Mouse (Mus musculus): ENCODE data around the gene Stub1. TPM values are rescaled to one million over a fixed set of nuclear protein-coding genes. Genes with fewer than 3 reads are reported as not detected.

The Stub1 gene
- total and polyA plus RNA-seq, 2 experiments from 2014 or later, result 248 to 374 TPM

DNA sequence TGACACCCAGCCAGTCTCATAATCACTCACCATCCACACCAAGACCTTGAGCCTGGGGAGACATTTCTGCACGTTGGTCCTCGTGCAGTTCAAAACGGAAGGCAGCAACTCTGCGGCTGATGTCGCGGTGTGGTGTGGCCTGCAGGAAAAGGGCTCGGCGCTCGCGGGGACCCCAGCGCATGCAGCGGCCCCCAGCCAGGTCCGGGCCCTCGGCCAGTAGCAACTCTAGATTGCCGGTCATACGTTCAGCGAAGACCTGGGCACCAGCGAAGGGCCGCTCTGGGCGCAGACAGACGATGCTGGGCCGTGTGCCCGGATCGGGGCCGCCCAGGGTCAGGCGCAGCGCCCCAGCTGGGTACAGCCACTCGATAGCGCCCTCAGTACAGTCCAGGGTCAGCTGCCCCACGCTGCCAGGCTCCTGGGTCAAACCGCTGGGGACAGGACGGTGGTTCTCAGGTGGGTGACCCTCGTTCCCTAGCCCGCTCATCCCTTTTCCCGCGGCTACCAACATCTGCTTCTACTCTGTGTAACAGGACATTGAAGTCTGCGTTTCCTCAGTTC lies 36.9 kb downstream of the Stub1 start:
- 3% methylated on average over 37 of the region's 37 CpGs for WGBS
- Histone ChIP-seq H3K4me3 (ENCODE audit: low read depth, low read length) (peak overlapping the region; percentile 51), H3K4me1 (ENCODE audit: insufficient read depth, low read length) (peaks cover 10% of the 10 kb centered on the region; the same call in 1 of the 2 replicates), H3K9ac (replicated peaks; ENCODE audit: low read length, poor library complexity, severe bottlenecking) (0 out of 2 replicates have a peak overlapping the region, but pooled peaks have one; percentile 29), H3K9me3 (ENCODE audit: low read length) (no peaks in the 10 kb centered on the region), H3K27me3 (ENCODE audit: insufficient read depth, low read length) (peaks cover 11% of the 10 kb centered on the region; the same call in 1 of the 2 replicates), H3K4me2 (ENCODE audit: low read depth, low read length, poor library complexity, severe bottlenecking) (peak overlapping the region; percentile 79), H3K27ac (ENCODE audit: low read depth, low read length) (peak overlapping the region; percentile 32; the same call in 1 of the 2 replicates), H3K36me3 (ENCODE audit: insufficient read depth, low read length) (no peaks in the 10 kb centered on the region)
- no peak for TF ChIP-seq CTCF (IDR thresholded peaks at IDR 0.05)
- ATAC-seq (ENCODE audit: low FRiP score) (no peak), DNase-seq (ENCODE audit: low spot score) (no peak)

DNA sequence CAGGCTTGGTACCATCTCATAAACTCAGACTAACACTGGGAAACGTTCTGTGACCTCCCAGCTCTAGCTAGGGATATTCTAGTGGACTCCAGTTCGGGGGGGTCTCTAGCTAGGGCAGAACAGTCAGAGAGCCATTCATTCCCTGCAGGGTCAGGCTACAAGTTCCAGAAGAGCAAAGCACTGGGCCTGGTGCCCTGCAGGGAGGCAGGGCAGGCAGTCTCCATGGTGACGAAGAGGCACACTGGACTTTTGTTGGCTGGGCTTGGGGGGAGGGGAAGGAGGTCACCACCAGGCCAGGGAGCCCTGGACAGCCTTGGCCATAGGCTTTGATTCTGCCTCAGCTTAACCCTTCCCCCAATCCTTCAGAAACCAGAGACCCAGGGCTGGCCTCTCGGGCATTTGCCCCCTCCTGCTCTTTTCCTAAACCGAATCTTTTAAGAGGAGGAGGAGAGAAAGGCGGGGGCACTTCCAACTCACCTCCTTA lies 37.6 kb downstream of the Stub1 start, which contains the start of gene AC134908.4:
TSS of gene AC134908.4 (minus strand) at position 51 of the 484 bp plus-strand sequence.
- 0 out of 2 replicates have a peak within 1 kb of the TSS, but pooled peaks have one; percentile 29 for H3K9ac ChIP-seq (replicated peaks; ENCODE audit: low read length, poor library complexity, severe bottlenecking)

DNA sequence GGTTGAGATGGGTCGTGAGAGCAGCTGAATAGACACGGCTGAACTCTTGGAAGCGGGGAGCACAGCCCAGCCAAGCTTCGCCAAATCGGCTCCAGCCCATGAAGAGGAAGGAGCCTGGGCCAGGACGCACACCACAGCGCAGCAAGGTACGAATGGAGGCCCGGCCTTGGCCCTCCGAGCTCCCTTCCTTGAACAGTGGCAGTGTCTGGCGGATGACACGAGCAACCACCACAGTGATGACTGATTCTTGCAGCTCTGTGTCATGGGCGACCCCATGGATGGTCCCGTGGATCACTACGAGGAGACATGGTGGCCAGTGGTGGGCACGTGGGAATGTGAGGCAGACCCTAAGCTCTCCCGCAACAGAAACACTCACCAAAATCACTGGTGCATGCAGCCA lies 38.2 kb downstream of the Stub1 start:
- Histone ChIP-seq H3K27me3 (ENCODE audit: insufficient read depth, low read length) (peaks cover 11% of the 10 kb centered on the region; the same call in 1 of the 2 replicates), H3K9me3 (ENCODE audit: low read length) (no peaks in the 10 kb centered on the region), H3K27ac (ENCODE audit: low read depth, low read length) (peak overlapping the region; percentile 65), H3K4me3 (ENCODE audit: low read depth, low read length) (no peak overlapping the region), H3K36me3 (ENCODE audit: insufficient read depth, low read length) (no peaks in the 10 kb centered on the region), H3K9ac (replicated peaks; ENCODE audit: low read length, poor library complexity, severe bottlenecking) (no peak overlapping the region), H3K4me1 (ENCODE audit: insufficient read depth, low read length) (peaks cover 16% of the 10 kb centered on the region; the same call in 1 of the 2 replicates), H3K4me2 (ENCODE audit: low read depth, low read length, poor library complexity, severe bottlenecking) (peak overlapping the region; percentile 79)
- DNase-seq (ENCODE audit: low spot score) (no peak), ATAC-seq (ENCODE audit: low FRiP score) (no peak)
- TF ChIP-seq CTCF (IDR thresholded peaks at IDR 0.05), result no peak
- WGBS, result 42% methylated on average over 17 of the region's 17 CpGs

More for the DNA sequence above, 37.6 kb downstream of the Stub1 start, which contains the start of gene AC134908.4:
- peaks cover 13% of the 10 kb centered on the region; the same call in 1 of the 2 replicates for H3K4me1 ChIP-seq (ENCODE audit: insufficient read depth, low read length)
- no peak for TF ChIP-seq CTCF (IDR thresholded peaks at IDR 0.05)
- H3K4me3 ChIP-seq (ENCODE audit: low read depth, low read length), result peak within 1 kb of the TSS; percentile 51
- H3K4me2 ChIP-seq (ENCODE audit: low read depth, low read length, poor library complexity, severe bottlenecking), result peak within 1 kb of the TSS; percentile 79
- H3K27ac ChIP-seq (ENCODE audit: low read depth, low read length), result peak within 1 kb of the TSS; percentile 65
- ATAC-seq (ENCODE audit: low FRiP score) (peak; percentile 31), DNase-seq (ENCODE audit: low spot score) (peak; percentile 80)
- H3K9me3 ChIP-seq (ENCODE audit: low read length), result no peaks in the 10 kb centered on the region
- peaks cover 11% of the 10 kb centered on the region; the same call in 1 of the 2 replicates for H3K27me3 ChIP-seq (ENCODE audit: insufficient read depth, low read length)
- H3K36me3 ChIP-seq (ENCODE audit: insufficient read depth, low read length), result no peaks in the 10 kb centered on the region
- WGBS, result 9% methylated on average over 6 of the region's 6 CpGs

DNA sequence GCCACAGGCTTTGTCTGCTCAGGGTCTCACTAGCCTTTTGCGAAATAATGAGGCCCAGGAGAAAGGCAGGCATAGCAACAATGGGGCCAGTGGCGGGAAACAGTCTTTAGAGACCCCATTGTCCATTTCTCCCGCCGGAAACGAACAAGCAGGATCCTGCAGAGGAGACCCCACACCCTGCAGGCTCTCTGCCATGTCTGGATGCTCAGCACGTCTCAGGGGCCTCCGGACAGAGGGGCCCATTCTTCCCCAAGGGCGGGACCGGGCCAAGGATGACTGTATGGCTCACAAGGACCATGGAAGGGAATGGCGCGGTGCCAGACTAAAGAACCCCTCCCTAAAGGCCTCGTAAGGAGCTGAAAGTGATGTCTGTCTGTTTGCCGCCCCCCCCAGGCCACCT lies 39.0 kb downstream of the Stub1 start:
- WGBS, result 17% methylated on average over 13 of the region's 13 CpGs
- H3K36me3 ChIP-seq (ENCODE audit: insufficient read depth, low read length), result 0 out of 2 replicates have a peak, but pooled peaks cover 6% of the 10 kb centered on the region
- no peak overlapping the region for H3K4me3 ChIP-seq (ENCODE audit: low read depth, low read length)
- H3K9ac ChIP-seq (replicated peaks; ENCODE audit: low read length, poor library complexity, severe bottlenecking), result no peak overlapping the region
- ATAC-seq (ENCODE audit: low FRiP score) (no peak), DNase-seq (ENCODE audit: low spot score) (peak; percentile 52)
- TF ChIP-seq CTCF (IDR thresholded peaks at IDR 0.05), result no peak
- peak overlapping the region; percentile 79; the same call in 1 of the 2 replicates for H3K4me2 ChIP-seq (ENCODE audit: low read depth, low read length, poor library complexity, severe bottlenecking)
- H3K9me3 ChIP-seq (ENCODE audit: low read length), result no peaks in the 10 kb centered on the region
- H3K27me3 ChIP-seq (ENCODE audit: insufficient read depth, low read length), result peaks cover 11% of the 10 kb centered on the region; the same call in 1 of the 2 replicates
- peaks cover 16% of the 10 kb centered on the region; the same call in 1 of the 2 replicates for H3K4me1 ChIP-seq (ENCODE audit: insufficient read depth, low read length)
- H3K27ac ChIP-seq (ENCODE audit: low read depth, low read length), result no peak overlapping the region

DNA sequence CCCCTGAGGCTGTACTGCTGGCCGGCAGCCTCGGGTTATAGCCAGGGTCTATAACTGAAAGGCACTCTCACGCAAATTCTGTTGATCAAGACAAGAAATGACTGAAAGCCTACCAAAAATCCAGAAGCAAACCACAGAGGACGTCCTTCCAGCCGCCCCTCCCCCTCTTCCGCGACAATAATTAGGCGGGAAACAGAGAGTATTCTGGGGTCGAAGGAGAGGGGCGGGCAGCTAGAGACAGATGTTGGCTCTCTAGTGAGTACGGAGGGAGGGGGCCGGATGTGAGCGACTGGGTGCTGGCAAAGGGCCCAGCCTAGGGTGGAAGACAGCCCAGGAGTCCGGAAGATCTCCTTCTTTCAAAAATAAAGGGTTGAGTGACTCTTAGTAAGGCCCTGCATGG lies 40.6 kb downstream of the Stub1 start, which contains the start of gene Fam173a:
TSS of gene Fam173a (minus strand) at position 287 of the 400 bp plus-strand sequence.
- Histone ChIP-seq H3K27ac (ENCODE audit: low read depth, low read length) (peak within 1 kb of the TSS; percentile 90), H3K9ac (replicated peaks; ENCODE audit: low read length, poor library complexity, severe bottlenecking) (peak within 1 kb of the TSS; percentile 79), H3K4me1 (ENCODE audit: insufficient read depth, low read length) (peaks cover 16% of the 10 kb centered on the region; the same call in 1 of the 2 replicates), H3K27me3 (ENCODE audit: insufficient read depth, low read length) (peaks cover 11% of the 10 kb centered on the region; the same call in 1 of the 2 replicates), H3K4me2 (ENCODE audit: low read depth, low read length, poor library complexity, severe bottlenecking) (peak within 1 kb of the TSS; percentile 87), H3K4me3 (ENCODE audit: low read depth, low read length) (peak within 1 kb of the TSS; percentile 84), H3K9me3 (ENCODE audit: low read length) (no peaks in the 10 kb centered on the region), H3K36me3 (ENCODE audit: insufficient read depth, low read length) (peaks cover 10% of the 10 kb centered on the region; the same call in 1 of the 2 replicates)
- peak; percentile 81 for DNase-seq (ENCODE audit: low spot score)
- peak; percentile 67 for ATAC-seq (ENCODE audit: low FRiP score)
- under 1% methylated on average over 14 of the region's 14 CpGs for WGBS
- no peak for TF ChIP-seq CTCF (IDR thresholded peaks at IDR 0.05)
